Mouse (Mus musculus) myocyte (in vitro differentiated cells): ENCODE measurements around the gene Spc24.
A peak's percentile ranks its signal among the peaks of the same experiment; 100 is the strongest.

Experiments used
- CEBPB ChIP-seq: IDR thresholded peaks from 2 replicates; pipeline ENCODE4 v1.6.1; 2011; ENCODE audit warnings: mild to moderate bottlenecking, moderate library complexity; ENCODE audit not compliant: poor library complexity, insufficient read depth, severe bottlenecking
- E2F4 ChIP-seq: IDR thresholded peaks from one replicate; pipeline ENCODE4 v1.6.1; 2011; ENCODE audit warnings: mild to moderate bottlenecking, control low read depth, moderate library complexity; ENCODE audit not compliant: insufficient read depth
- MAX ChIP-seq: IDR thresholded peaks from one replicate; pipeline ENCODE4 v1.6.1; 2011; ENCODE audit warnings: low read depth, mild to moderate bottlenecking, control low read depth
- MYOG ChIP-seq, 3 experiments: IDR thresholded peaks; one replicate each; pipeline ENCODE4 v1.6.1; 2011; ENCODE audit warnings: control low read depth in 2 of 3, low read depth in 2 of 3, mild to moderate bottlenecking in 2 of 3; ENCODE audit not compliant: insufficient read length in 2 of 3, control insufficient read depth in 1 of 3, insufficient read depth in 1 of 3
- POLR2A ChIP-seq: IDR thresholded peaks from one replicate; pipeline ENCODE4 v1.6.1; 2011; ENCODE audit warnings: low read depth, mild to moderate bottlenecking, control low read depth, moderate library complexity; ENCODE audit not compliant: insufficient read length
- POLR2AphosphoS2 ChIP-seq: IDR thresholded peaks from one replicate; pipeline ENCODE4 v1.6.1; 2011; ENCODE audit warnings: low read depth, control low read depth; ENCODE audit not compliant: insufficient read length

- TF ChIP-seq POLR2A (peak; percentile 96), POLR2AphosphoS2 (peak; percentile 96), E2F4 (no peak), MAX (no peak), CEBPB (no peak), MYOG (IDR thresholded peaks at IDR 0.05; ENCODE audit: control insufficient read depth in 1 of 3, insufficient read depth in 1 of 3, insufficient read length in 2 of 3, low read depth in 2 of 3) (no peak)
These were observed 36.5 kb downstream of the Spc24 start, which contains the start of gene Ldlr for GRCm38 (mm10) chr9:21723377-21724146.
